Mouse (Mus musculus) Muller cell, postnatal 12 days (primary cell): Measurements from ENCODE around the gene Tnfrsf13b.

ENCODE experiments used
- DNase-seq: peaks from one replicate; pipeline ENCODE4 v3.0.0-alpha.2; 2015; ENCODE audit errors: inconsistent ontology term

The Tnfrsf13b gene

GRCm38 (mm10) chr11:61126606-61127355 is at the start of gene Tnfrsf13b:
Gene Tnfrsf13b, plus strand, starts transcription at chr11:61126755.
- DNase-seq: no peak

- no peak for DNase-seq
Measured at GRCm38 (mm10) chr11:61081624-61082023, 44.9 kb upstream of the Tnfrsf13b start.

GRCm38 (mm10) chr11:61090195-61090594 is 36.4 kb upstream of the Tnfrsf13b start:
- no peak for DNase-seq

- DNase-seq: no peak
Measured at GRCm38 (mm10) chr11:61091192-61091591, 35.4 kb upstream of the Tnfrsf13b start.

GRCm38 (mm10) chr11:61091642-61092262 is 34.8 kb upstream of the Tnfrsf13b start:
- DNase-seq: peak; percentile 46

GRCm38 (mm10) chr11:61098046-61098445 is 28.5 kb upstream of the Tnfrsf13b start:
- no peak for DNase-seq

- DNase-seq: no peak
Measured at GRCm38 (mm10) chr11:61102397-61103339, 23.9 kb upstream of the Tnfrsf13b start.

- peak; percentile 68 for DNase-seq
Measured at GRCm38 (mm10) chr11:61104241-61104901, 22.2 kb upstream of the Tnfrsf13b start.

GRCm38 (mm10) chr11:61108911-61109361 is 17.6 kb upstream of the Tnfrsf13b start:
- DNase-seq: no peak

GRCm38 (mm10) chr11:61109707-61110106 is 16.8 kb upstream of the Tnfrsf13b start:
- DNase-seq: no peak

GRCm38 (mm10) chr11:61110113-61110512 is 16.4 kb upstream of the Tnfrsf13b start:
- DNase-seq: no peak

GRCm38 (mm10) chr11:61110928-61111327 is 15.6 kb upstream of the Tnfrsf13b start:
- no peak for DNase-seq

- no peak for DNase-seq
Measured at GRCm38 (mm10) chr11:61111472-61111871, 15.1 kb upstream of the Tnfrsf13b start.

- DNase-seq: no peak
Measured at GRCm38 (mm10) chr11:61112323-61112995, 14.1 kb upstream of the Tnfrsf13b start.

GRCm38 (mm10) chr11:61116226-61116625 is 10.3 kb upstream of the Tnfrsf13b start:
- DNase-seq: no peak

GRCm38 (mm10) chr11:61119996-61120583 is 6.5 kb upstream of the Tnfrsf13b start:
- DNase-seq: peak; percentile 89

- DNase-seq: no peak
Measured at GRCm38 (mm10) chr11:61122283-61122768, 4.2 kb upstream of the Tnfrsf13b start.

GRCm38 (mm10) chr11:61122769-61123288 is 3.7 kb upstream of the Tnfrsf13b start:
- DNase-seq: no peak

- DNase-seq: no peak
Measured at GRCm38 (mm10) chr11:61123886-61124285, 2.7 kb upstream of the Tnfrsf13b start.

- DNase-seq: no peak
Measured at GRCm38 (mm10) chr11:61125970-61126369, 585 bp upstream of the Tnfrsf13b start.
